Mouse (Mus musculus) hindbrain, embryonic 16.5 days (tissue): ENCODE measurements around the gene Pxt1. TPM values are rescaled to one million over a fixed set of nuclear protein-coding genes. Genes with fewer than 3 reads are reported as not detected.

ENCODE experiments used
- ATAC-seq: fragments of 200-750 bp; cut with Nextera tagmentation; 2 replicates; pipeline ENCODE4 v1.8.0; 2017; ENCODE audit warnings: moderate TSS enrichment, moderate library complexity
- H3K27ac ChIP-seq: fragments of 300-500 bp; sonication (generic); 2 replicates; pipeline ENCODE4 v1.5.1; 2014; ENCODE audit warnings: low read depth, mild to moderate bottlenecking, control low read depth, low read length, moderate library complexity
- H3K27me3 ChIP-seq: fragments of 300-500 bp; sonication (generic); replicated peaks from 2 replicates; pipeline ENCODE4 v1.6.1; 2014; ENCODE audit warnings: low read length; ENCODE audit not compliant: control insufficient read depth, insufficient read depth
- H3K36me3 ChIP-seq: fragments of 300-500 bp; sonication (generic); 2 replicates; pipeline ENCODE4 v1.6.1; 2014; ENCODE audit warnings: mild to moderate bottlenecking, low read length, moderate library complexity, mixed read lengths; ENCODE audit not compliant: control insufficient read depth, insufficient read depth
- H3K4me1 ChIP-seq: fragments of 300-500 bp; sonication (generic); 2 replicates; pipeline ENCODE4 v1.6.1; 2014; ENCODE audit warnings: low read depth, low read length; ENCODE audit not compliant: control insufficient read depth, insufficient read depth
- H3K4me2 ChIP-seq: fragments of 300-500 bp; sonication (generic); 2 replicates; pipeline ENCODE4 v1.6.1; 2014; ENCODE audit warnings: mild to moderate bottlenecking, low read length, control low read depth, moderate library complexity
- H3K4me3 ChIP-seq: fragments of 300-500 bp; sonication (generic); 2 replicates; pipeline ENCODE4 v1.5.1; 2014; ENCODE audit warnings: mild to moderate bottlenecking, low read length, control low read depth, moderate library complexity
- H3K9ac ChIP-seq: fragments of 300-500 bp; sonication (generic); 2 replicates; pipeline ENCODE4 v1.6.1; 2014; ENCODE audit warnings: low read depth, mild to moderate bottlenecking, control low read depth, low read length, moderate library complexity
- H3K9me3 ChIP-seq: fragments of 300-500 bp; sonication (generic); 2 replicates; pipeline ENCODE4 v1.6.1; 2014; ENCODE audit warnings: mild to moderate bottlenecking, low read length, moderate library complexity; ENCODE audit not compliant: control insufficient read depth
- WGBS: fragments of 180-500 bp; shearing (Covaris S2); extraction: QIAGEN DNeasy Blood & Tissue Kit; methylation state at CpG from one replicate; pipeline ENCODE4 v1.1.7; 2014; 5-methylcytosine and 5-hydroxymethylcytosine counted together
- polyA plus RNA-seq: library from polyadenylated mRNA; unstranded; fragments of >200 nt; fragmentation: Nextera tagmentation; extraction: Ambion mirVana; gene quantifications from 2 replicates; pipeline ENCODE4 v1.2.1, GENCODE M21; 2015

The Pxt1 gene
- polyA plus RNA-seq, 1 experiment from 2014 or later: not detected

DNA sequence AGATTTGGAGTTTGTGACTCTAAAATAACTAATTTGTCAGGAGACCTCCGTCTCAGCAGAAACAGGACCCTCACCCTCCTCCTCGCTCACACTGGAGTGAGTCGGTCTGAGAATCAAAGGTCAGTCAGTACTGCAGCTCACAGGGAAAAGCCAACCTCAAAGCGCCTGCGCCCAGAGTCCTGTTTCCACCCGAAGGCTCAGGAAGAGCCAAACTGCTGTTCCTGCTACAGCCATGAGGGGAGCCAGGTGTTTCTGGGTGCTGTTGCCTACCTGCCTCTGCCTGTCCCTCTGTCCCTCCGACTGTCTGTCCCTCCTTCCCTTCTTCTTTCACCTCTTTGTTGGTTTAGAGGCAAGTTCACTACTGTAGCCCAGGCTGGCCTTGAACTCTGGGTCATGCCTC lies 33.5 kb downstream of the Pxt1 start:
- Histone ChIP-seq H3K9ac (no peak overlapping the region), H3K4me3 (no peak overlapping the region), H3K36me3 (no peaks in the 10 kb centered on the region), H3K4me1 (peaks cover 9% of the 10 kb centered on the region), H3K9me3 (no peaks in the 10 kb centered on the region), H3K27ac (no peak overlapping the region), H3K27me3 (peaks cover 5% of the 10 kb centered on the region), H3K4me2 (no peak overlapping the region; the same call in 1 of the 2 replicates)
- 28% methylated on average over 7 of the region's 7 CpGs for WGBS
- no peak for ATAC-seq

DNA sequence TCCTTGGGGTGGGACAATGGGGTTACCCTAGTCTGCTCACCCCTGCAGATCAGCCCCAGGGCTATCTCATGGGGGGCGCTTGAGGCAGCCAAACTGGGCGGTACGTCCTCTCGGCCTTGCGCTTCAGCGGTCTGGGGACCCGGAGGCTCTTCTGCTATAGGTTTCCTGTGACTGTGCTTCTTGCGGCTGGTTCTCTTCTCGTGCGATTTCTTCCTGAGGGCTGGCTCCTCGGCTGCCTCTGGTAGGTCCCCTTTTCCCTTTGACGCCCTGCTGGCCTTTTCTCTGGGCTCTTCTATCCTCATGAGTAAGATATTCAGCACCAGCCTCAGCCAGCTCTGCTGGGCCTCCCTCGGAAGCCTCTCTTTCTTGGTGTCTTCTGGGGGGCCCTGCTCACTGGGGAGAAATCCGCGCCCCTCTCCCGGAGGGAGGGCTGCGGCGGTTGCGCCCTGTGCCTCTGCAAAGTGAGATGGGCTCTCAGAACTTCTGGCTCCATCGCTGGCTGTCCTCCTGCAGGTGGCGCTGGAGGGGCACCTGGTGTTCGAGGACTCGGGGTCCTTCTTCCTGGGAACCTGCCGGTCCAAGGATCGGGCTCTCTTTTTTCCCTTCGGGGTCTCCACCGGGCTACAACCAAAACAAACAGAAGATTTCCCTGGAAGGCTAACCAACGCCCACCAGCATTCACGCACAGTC lies 34.2 kb downstream of the Pxt1 start:
- H3K4me3 ChIP-seq: peak overlapping the region; percentile 18; the same call in 1 of the 2 replicates

DNA sequence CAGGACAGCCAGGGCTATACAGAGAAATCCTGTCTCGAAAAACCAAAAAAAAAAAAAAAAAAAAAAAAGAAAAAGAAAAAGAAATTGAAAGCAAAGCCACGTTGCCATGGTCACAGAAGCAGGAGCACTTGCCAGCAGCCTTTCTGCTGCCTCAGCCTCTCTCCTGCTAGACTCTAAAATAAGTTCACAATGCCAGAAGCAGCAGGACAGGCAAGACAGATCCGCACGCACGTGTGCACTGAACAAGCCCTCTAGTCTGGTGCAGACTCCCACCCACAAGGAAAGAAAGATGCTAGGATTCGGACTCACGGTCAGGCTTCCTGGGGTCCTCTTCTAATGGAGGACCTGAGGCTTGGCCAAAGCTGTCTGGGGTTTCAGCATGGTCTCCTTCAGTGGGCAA lies 35.7 kb downstream of the Pxt1 start:
- Histone ChIP-seq H3K4me2 (no peak overlapping the region), H3K36me3 (no peaks in the 10 kb centered on the region), H3K9ac (no peak overlapping the region), H3K4me3 (no peak overlapping the region), H3K27me3 (peaks cover 5% of the 10 kb centered on the region), H3K9me3 (no peaks in the 10 kb centered on the region), H3K27ac (no peak overlapping the region), H3K4me1 (peaks cover 19% of the 10 kb centered on the region)
- ATAC-seq: no peak
- 53% methylated on average over 7 of the region's 7 CpGs for WGBS

More for the DNA sequence above, 34.2 kb downstream of the Pxt1 start:
- ATAC-seq: no peak
- no peaks in the 10 kb centered on the region for H3K9me3 ChIP-seq
- peak overlapping the region; percentile 43 for H3K4me2 ChIP-seq
- WGBS: 11% methylated on average over 29 of the region's 29 CpGs
- peaks cover 5% of the 10 kb centered on the region for H3K27me3 ChIP-seq
- H3K4me1 ChIP-seq: peaks cover 16% of the 10 kb centered on the region
- no peaks in the 10 kb centered on the region for H3K36me3 ChIP-seq
- H3K27ac ChIP-seq: no peak overlapping the region
- peak overlapping the region; percentile 47; the same call in 1 of the 2 replicates for H3K9ac ChIP-seq

DNA sequence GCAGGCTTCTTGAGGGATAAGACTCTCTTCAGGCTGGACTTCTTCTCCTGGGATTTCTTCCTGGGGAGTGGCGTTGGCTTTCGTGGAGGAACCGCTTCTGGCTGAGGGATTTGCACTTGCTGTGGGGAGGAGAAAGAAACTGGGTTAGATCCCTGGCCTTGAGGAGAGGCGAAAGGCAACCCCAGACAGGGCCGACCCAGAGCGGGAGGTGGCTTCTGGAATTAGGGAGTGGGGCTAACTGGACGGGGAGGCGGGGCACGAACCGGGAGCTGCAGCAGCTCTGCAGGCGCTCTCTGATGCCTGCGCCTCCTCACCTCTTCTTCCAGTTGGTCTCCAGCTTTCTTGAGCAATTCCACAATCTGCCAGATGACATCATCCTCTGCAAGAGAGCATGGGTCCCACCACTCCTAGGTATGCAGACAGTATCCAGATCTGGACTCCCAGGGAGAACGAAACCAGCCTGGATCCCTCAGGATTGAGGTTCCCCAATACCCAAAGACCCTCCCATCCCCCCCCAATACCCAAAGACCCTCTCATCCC lies 38.2 kb downstream of the Pxt1 start:
- Histone ChIP-seq H3K9me3 (no peaks in the 10 kb centered on the region), H3K4me2 (peak overlapping the region; percentile 38), H3K27me3 (peaks cover 5% of the 10 kb centered on the region), H3K4me1 (peaks cover 19% of the 10 kb centered on the region), H3K4me3 (peak overlapping the region; percentile 11; the same call in 1 of the 2 replicates), H3K9ac (peak overlapping the region; percentile 29), H3K36me3 (no peaks in the 10 kb centered on the region), H3K27ac (peak overlapping the region; percentile 84)
- peak; percentile 37 for ATAC-seq
- 61% methylated on average over 13 of the region's 13 CpGs for WGBS

DNA sequence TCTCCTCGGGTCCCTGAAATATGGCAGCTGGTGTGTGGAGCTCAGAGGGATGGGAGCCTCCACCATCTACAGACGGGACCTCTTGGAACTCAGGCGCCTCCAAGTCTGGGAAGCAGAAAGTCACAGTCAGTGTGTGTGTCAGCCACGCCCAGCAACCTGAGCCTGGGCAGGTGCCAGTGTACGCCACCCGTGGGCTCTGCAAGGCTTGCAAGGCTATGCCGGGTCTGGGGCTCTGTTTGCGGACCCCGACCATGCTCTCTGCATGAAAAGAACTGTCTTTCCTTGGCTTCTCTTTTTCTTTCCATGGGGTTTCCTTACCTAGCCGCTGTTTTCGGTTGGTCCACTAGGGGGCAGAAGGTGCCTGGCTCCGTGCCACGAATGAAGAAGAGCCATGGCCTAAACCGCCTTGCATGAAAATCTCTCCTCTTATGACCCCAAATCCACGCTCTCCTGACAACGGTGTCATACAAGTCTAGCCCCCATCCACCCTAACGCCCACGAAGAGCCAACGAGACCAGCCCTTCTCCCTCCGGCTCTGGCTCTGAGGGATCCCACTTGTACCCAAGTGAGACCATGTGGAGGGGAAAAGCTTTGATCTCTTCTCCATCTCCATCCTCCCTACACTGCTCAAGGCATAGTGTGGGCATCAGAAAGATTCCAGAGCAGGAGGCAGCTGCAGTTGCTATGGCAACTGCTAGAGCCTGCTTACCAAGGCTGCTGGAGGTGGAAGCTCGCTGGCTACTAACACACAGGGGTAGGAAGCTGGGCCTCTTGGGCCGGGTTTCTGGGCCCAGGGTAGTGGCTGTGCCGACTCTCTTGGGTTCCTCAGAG lies 38.9 kb downstream of the Pxt1 start:
- ATAC-seq: peak; percentile 95
- Histone ChIP-seq H3K27me3 (peaks cover under 1% of the 10 kb centered on the region), H3K36me3 (no peaks in the 10 kb centered on the region), H3K4me1 (peaks cover 19% of the 10 kb centered on the region), H3K4me2 (peak overlapping the region; percentile 38), H3K9me3 (no peaks in the 10 kb centered on the region), H3K27ac (peak overlapping the region; percentile 84), H3K9ac (peak overlapping the region; percentile 45; the same call in 1 of the 2 replicates), H3K4me3 (peak overlapping the region; percentile 11; the same call in 1 of the 2 replicates)
- 24% methylated on average over 23 of the region's 23 CpGs for WGBS

DNA sequence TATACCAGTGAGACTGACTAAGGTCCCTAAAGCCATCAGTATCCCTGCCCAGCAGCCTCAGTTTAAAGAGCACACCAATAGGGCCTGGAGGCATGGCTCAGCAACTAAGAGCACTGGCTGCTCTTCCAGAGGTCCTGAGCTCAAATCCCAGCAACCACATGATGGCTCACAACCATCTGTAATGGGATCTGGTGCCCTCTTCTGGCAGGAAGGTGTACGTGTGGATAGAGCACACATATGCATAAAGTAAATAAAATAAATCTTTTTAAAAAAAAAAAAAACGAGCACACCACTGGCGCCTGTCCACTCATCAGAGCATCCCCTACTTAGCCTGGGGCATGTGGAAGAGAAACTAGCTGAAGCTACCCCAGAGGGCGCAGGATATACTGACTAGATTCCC lies 42.1 kb downstream of the Pxt1 start:
- whole genome bisulfite sequencing: 78% methylated on average over 4 of the region's 4 CpGs
- H3K4me2 ChIP-seq: no peak overlapping the region
- H3K27ac ChIP-seq: no peak overlapping the region
- H3K27me3 ChIP-seq: no peaks in the 10 kb centered on the region
- no peak overlapping the region for H3K4me3 ChIP-seq
- H3K9ac ChIP-seq: no peak overlapping the region
- H3K36me3 ChIP-seq: no peaks in the 10 kb centered on the region
- no peak for ATAC-seq
- no peaks in the 10 kb centered on the region for H3K9me3 ChIP-seq
- peaks cover 14% of the 10 kb centered on the region for H3K4me1 ChIP-seq

DNA sequence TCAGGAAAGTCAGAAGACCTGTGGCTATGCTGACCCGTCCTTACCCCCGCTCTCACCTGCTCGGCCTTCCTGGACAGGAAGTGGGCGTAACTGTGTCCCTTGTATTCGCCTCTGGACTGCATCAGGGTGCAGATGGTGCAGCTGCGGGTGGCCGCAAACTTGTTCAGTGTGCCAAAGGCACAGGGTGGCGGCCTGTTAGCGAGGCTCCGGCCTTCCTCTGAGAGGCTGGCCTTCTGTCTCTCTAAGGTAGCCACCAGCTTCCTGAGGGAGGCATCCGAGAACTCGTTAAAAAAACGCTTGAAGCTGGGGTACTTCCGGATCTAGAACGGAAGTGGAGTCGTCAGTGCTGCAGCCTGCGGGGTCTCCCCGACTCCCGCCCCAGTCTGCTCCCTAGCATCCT lies 44.2 kb downstream of the Pxt1 start:
- no peaks in the 10 kb centered on the region for H3K9me3 ChIP-seq
- H3K36me3 ChIP-seq: no peaks in the 10 kb centered on the region
- no peaks in the 10 kb centered on the region for H3K27me3 ChIP-seq
- H3K4me2 ChIP-seq: no peak overlapping the region
- H3K4me3 ChIP-seq: no peak overlapping the region
- no peak overlapping the region for H3K27ac ChIP-seq
- no peak; the same call in 1 of the 2 replicates for ATAC-seq
- peaks cover 3% of the 10 kb centered on the region for H3K4me1 ChIP-seq
- WGBS: 75% methylated on average over 19 of the region's 19 CpGs
- H3K9ac ChIP-seq: no peak overlapping the region

DNA sequence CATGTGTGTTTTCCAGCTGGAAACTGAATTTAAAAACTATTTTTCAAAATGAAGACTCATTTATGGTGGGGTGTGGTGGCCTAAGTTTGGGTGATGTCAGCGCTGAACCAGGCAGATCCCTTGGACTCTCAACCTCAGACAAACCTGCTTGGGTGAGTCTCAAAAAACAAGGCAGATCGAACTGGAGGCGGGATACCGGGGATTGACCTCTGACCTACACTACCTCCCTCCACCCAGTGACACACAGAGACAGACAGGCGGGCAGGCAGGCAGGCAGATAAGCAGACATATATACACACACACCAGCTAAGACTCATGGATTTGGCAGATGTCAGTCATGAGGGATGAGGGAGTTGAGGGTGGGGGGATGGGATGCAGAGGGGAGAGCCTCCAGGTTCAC lies 45.4 kb downstream of the Pxt1 start:
- H3K9ac ChIP-seq: no peak overlapping the region
- no peak for ATAC-seq
- H3K27me3 ChIP-seq: no peaks in the 10 kb centered on the region
- H3K4me3 ChIP-seq: no peak overlapping the region
- H3K27ac ChIP-seq: no peak overlapping the region
- H3K9me3 ChIP-seq: no peaks in the 10 kb centered on the region
- no peaks in the 10 kb centered on the region for H3K36me3 ChIP-seq
- 81% methylated on average over 5 of the region's 5 CpGs for WGBS
- H3K4me1 ChIP-seq: no peaks in the 10 kb centered on the region
- no peak overlapping the region for H3K4me2 ChIP-seq

DNA sequence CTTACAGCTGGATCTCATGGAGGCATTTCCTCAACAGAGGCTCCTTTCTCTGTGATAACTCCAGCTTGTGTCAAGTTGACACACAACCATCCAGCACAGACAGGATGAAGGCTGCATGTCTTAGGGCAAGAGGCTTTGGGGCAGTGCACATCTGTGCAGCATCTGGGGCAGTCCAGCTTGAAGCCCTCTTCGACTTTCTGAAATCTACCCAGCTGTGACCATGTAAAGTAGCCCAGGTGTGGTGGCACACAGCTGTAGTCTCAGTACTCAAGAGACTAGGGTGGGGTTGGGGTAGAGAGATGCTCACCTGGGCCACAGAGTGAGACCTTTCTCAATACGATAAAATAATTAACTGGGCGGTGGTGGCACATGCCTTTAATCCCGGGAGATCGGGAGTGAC lies 45.8 kb downstream of the Pxt1 start:
- ATAC-seq: no peak
- Histone ChIP-seq H3K36me3 (no peaks in the 10 kb centered on the region), H3K9me3 (no peaks in the 10 kb centered on the region), H3K4me1 (no peaks in the 10 kb centered on the region), H3K27ac (no peak overlapping the region), H3K4me3 (no peak overlapping the region), H3K27me3 (no peaks in the 10 kb centered on the region), H3K4me2 (no peak overlapping the region), H3K9ac (no peak overlapping the region)
- 89% methylated on average over 5 of the region's 5 CpGs for WGBS
